Mouse (Mus musculus): ENCODE results near the gene Gm12886. TPM values are rescaled to one million over a fixed set of nuclear protein-coding genes. Genes with fewer than 3 reads are reported as not detected.

The Gm12886 gene
- not detected in 2 replicates for polyA plus RNA-seq (2011; ENCODE audit: insufficient read length, low read depth, missing spikeins)

DNA sequence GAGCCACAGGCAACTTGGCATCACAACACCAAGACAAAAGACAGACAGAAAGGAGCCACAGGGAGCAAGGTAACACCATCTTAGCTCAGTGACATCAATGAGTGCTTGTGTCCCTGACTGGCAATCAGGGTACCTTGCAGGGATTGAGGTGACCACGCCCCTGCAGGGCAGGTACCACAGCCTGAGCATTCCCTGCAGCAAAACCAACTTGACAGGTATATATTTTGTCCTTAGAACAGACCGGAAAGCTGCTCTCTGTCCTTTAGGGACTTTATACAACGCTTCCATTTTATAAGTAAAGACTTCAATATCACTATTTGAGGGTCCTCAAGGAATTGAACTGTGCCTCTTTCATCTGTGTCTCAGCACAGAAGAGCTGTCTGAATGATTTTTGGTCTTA, at the start of gene Gm12886:
TSS of gene Gm12886 (minus strand) at position 101 of the 400 bp plus-strand sequence.
- TF ChIP-seq POLR2A (IDR thresholded peaks at IDR 0.05; ENCODE audit: low read depth, low read length) (no peak), CTCF (IDR thresholded peaks at IDR 0.05; ENCODE audit: borderline replicate concordance, insufficient read depth, low read length) (no peak)
- no peak within 1 kb of the TSS for H3K4me3 ChIP-seq (ENCODE audit: insufficient read depth, low read length)
- no peaks in the 10 kb centered on the region for H3K4me1 ChIP-seq (ENCODE audit: control insufficient read depth, insufficient read depth, low read length)
- no peak within 1 kb of the TSS for H3K27ac ChIP-seq (ENCODE audit: insufficient read depth, low read length)

Other genes starting within 250 kb of the Gm12886 start
- 29.2 and 30.0 TPM in 2 replicates for gene Rlf, start 208.0 kb downstream of the Gm12886 start, polyA plus RNA-seq (2011; ENCODE audit: insufficient read length, low read depth, missing spikeins)
- not detected in 2 replicates for gene Gm12888, start 98.2 kb downstream of the Gm12886 start, polyA plus RNA-seq (2011; ENCODE audit: insufficient read length, low read depth, missing spikeins)
- not detected in 2 replicates for gene Gm12887, start 199.0 kb upstream of the Gm12886 start, polyA plus RNA-seq (2011; ENCODE audit: insufficient read length, low read depth, missing spikeins)